Mouse (Mus musculus) thymus, adult 18-20 months (tissue): ENCODE results near the gene Mmd2.

Experiments
- DNase-seq, 2 experiments: peaks; one replicate each; pipeline ENCODE4 v3.0.0; 2022; ENCODE audit warnings: mixed read lengths in 2 of 2

Mmd2 gene

DNA sequence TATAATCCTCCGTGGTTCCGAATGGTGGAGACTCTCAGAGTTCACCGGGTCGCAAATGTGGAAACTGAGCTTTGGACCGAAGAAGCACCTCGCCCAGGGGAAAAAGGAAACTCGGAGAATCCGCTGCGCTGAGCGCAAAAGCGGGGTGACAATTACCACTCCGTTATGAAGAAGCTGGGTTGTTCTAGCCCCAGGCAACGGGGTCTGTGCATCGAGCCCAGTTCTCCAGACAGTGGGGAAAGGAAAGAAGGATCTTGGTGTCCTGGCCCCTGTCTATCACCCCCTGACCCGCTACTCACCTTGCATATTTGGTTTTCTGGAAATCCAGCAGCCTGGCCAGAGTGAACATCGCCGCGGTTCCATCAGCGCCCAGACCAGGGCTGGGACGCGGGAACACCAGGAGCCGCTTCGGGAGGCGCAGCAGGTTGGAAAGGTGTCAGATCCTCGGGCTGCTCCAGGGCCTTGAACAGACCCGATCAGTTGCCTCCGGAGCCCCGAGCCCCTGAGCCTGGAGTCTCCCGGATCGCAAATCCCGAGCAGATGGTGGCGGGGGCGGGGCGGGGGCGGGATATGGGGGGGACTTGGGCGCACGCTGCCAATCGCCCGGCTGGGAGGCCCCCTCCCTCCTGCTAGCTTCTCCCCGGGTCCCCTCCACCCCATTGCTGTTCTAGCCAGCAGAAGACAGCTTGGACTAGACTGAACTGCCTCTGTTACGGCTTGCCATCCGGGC is at the start of gene Mmd2:
Mmd2 (minus strand) TSS at position 542 of the 730 bp plus-strand sequence.
- DNase-seq: no peak

DNA sequence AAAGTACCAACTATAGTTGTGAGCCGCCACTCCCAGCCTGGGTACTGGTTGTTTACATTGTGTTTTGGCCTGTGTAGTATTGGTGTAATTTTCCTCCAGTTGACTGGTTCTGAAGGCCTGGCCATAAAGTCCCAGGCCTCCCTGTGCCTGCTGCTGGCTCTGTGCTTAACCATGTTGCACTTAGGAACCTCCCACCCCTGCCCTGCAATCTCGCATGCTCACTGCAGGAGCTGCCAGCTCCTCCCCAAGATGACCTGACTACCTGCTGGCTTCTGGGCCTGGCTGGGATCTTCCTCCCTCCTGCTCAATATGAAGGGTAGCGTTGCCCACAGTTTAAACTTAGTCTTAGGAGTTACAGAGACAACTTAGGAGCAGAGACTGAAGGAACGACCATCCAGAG is 43.7 kb upstream of the Mmd2 start:
- DNase-seq: no peak

DNA sequence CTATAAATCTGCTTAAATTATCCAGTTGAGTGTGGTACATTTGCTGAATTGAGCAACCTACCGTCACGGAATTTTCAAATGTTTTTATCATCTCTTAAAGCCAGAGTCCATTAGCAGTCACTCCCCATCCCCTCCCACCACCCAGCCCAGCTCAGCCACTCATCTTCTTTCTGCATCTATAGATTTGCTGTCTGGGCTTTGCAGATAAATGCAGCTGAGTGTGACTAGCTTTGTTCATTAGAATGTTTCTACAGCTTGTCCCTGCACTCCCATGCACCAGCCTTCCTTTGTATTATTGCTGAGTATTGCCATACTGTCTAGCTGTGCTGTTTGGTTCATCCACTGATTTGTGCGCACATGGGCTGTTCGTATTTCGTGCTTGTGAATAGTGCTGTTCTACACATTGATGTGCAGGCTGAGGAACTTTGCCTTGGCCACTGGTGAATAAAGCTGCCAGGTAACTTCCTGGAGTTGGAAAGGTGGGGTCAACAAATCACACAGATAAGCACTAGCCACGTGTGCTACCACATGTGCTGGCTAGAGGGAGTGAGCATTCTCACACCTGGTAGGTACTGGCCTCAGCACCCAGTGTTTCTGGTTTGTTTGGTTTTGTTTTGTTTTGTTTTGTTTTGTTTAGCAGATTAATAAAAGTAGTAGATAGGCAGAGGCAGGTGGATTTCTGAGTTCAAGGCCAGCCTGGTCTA is 42.3 kb upstream of the Mmd2 start:
- DNase-seq: no peak

DNA sequence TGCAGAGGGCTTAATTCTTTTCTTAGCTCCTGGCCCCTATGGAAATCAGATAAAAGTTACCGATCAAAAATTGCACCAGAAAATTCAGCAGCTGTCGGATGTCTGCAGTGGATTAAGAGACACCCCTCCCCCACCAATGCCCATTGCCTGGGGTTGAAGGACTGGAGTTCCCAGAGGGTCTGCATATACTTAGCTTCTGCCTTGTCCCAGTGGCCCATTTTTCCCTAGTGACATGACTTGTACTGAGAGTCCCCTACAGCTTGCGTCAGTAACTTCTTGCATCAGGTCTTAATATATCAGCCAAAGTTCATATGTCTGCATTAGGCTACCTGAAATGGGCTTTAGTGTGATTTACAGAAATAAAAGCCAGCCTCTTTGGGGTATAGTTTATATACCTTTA is 41.8 kb upstream of the Mmd2 start:
- no peak for DNase-seq

DNA sequence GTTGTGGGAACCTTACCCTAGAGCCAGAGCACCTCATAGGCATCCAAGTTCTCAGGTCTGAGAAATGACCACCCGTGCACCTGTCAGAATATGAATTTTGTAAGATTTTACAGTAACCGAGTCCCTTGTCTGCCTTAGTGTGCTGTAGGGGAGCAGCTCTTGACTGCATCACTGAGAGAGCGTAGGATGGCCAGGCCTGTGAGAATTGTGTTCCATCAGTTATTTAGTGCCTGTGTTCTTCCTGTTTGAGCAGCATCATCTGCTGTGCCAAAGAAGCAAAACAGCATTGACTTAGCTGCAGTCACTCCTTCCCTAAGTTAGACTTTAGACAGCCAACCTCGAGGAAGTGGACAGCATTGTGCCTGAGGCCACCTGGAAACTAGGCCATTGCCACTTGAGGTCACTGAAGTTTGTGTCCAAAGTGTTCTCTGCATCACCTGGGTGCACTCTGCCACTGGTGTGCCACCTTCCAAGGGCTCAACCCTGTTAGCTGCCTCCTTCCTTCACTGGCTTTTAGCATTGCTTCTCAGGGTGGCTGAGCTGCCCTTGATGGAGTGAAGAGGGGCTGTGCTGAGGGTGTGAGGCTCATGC is 41.0 kb upstream of the Mmd2 start:
- DNase-seq: no peak

DNA sequence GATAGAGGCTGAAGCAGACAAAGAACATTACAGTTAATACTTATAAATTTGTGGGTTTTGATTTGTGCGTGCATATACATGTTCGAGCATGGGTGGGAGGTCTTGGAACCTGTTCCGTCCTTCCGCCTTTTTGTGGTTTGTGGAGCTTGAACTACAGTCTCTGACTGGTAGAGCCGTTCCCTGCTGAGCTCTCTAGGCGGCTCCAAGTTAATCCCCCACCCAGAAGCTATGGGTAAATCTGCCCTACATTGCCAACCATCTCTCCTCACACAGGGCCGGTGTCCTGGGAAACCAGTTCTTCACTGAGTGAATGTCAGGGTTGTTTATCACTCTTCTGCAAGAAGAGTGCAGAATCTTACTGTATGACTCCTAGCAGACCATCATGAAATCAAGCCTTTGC is 39.6 kb upstream of the Mmd2 start:
- no peak for DNase-seq

DNA sequence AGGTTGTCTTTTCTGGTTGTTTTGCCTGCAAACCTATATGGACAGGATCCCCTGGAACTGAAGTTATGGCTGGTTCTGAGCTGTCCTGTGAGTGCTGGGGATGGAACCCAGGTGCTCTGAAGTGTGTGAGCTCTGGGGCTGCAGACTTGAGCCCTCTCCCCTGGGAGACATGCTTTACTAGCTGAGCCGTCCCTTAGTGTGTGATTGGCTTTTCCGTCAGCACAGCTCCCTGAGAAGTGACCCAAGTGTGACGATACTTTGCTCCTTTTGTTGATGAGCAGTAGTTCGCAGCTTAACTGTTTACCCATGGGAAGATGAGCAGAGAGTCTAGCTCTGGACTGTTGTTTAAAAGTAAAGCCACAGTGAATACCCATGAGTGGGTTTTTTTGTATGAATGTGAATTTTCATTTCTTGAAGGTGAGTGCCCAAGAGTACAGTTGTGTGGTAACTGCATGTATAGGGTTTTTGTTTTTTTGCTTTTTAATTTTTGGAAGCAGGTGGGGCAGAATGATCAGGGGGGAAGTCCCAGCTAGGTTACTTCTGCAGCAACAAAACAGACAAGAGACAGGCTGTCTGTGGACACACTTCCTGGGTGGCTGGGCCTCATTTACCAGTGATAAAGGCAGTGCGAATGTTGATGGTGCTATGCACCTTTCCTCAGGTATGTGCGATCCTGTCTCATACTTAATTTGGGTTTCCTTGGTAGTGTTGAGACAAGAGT is 32.9 kb upstream of the Mmd2 start:
- DNase-seq: no peak

DNA sequence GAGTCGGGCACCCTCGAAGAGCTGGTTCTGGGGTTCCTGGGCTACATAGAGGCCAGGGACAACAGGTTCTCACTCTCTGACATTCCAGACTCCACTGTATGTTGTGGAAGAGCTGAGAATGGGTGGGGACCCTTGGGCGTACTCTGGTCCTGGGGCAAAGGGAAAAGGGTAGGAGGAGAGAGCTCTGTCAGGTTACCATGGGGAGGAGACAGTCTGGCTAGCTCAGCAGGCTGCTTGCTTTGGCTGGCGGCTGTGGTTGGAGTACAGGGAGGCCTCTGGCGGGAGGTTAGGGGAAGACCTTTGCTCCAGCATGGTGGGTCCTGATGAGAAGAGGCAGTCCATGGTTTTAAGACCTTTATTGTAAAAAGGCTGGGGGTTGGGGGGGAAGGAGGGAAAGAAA is 31.5 kb upstream of the Mmd2 start:
- no peak for DNase-seq

DNA sequence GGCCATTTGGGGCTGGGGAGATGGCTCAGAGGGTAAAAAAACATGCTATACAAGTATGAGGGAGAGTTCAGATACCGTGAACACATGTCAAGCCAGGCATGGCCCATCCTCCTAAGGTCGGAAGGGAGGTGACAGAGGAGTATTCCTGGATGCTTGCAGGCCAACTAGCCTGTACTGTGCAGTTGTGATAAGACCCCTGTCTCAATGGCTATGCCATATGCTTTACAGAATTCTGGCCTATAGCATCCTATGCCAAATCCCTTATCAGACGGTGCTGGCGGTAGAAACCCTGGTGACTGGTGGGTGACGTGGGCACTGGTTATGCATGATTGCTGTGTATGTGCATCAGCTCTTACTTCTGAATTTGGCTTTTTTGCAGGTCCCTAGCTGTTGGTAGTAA is 29.2 kb upstream of the Mmd2 start:
- DNase-seq: no peak

DNA sequence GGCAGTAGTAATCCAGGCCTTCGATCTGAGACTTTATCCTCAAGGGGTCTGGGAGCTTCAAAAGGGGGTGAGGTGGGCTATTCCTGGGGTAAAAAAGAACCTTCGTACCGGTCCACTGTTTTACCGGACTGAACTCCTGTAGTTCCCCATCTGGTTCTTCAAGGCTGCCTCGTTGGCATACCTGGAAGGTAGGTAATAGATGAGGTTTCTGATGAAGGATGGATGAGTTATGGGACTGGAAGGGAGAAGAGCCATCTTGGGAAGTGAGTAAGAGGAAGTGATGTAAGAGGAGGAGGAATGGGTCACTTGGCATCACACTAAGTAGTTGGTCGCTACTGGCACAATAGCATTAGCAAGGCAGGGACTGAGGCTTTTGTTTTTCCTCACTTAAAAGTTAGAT is 21.6 kb upstream of the Mmd2 start:
- DNase-seq: peak in 1 of 2 experiments; percentile 6

DNA sequence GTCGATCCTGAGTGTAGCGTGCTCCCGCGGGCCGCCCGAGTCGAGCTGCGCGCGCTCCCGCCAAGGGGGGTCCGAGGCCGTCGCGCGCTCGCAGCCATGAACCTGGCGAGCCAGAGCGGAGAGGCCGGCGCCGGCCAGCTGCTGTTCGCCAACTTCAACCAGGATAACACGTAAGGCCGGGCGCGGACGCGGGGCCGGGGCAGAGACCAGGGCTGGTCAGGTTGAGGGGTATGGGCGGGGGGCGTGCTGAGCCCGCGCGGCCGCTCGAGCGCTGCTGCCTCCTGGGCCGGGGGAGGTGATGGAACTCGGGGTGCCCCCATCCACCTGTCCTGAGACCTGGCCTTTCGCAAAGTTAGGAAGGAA is 21.0 kb upstream of the Mmd2 start:
- no peak for DNase-seq

DNA sequence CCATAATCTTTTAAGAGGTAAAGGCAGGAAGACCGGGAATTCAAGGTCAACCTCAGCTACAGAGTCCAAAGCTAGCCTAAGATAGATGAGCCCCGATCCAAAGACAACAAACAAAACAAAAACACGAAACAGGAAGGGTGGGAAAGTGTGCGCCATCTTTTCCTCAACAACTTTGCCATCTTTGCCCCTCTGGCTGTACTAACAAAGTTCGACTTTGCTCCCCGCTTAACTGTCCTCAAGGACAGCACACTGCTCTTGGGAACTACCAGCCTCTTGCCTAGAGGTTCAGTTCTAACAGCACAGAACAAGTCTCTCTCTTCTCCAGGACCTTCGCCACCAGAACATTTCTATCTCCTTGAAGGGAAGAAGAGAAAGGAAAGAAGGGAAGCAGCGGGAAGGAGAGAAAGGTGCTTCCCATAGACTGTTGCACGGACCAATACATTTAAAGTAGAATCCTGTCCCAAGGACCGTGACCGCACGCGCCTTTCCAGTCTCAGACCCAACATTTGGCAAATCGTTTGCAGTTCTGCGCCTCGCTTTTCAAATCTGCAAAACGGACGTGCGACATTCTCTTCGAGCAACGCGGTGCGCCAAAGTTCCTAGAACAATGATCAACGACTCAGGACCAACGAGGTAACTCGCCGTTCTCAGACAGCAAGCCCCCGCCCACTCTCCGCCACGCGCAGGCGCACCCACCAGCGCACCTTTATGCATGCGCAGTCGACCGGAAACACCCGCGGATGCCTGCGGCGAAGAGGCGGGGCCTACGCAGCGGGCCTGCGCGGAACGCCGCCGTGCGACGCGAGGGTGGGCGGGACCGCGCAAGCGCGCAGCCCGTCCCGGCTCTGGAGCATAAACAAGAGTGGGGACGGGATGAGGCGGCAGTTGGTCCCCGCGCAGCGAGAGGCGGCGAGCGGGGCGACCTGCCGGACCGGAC is 20.4 kb upstream of the Mmd2 start:
- DNase-seq: peak; percentile 97

DNA sequence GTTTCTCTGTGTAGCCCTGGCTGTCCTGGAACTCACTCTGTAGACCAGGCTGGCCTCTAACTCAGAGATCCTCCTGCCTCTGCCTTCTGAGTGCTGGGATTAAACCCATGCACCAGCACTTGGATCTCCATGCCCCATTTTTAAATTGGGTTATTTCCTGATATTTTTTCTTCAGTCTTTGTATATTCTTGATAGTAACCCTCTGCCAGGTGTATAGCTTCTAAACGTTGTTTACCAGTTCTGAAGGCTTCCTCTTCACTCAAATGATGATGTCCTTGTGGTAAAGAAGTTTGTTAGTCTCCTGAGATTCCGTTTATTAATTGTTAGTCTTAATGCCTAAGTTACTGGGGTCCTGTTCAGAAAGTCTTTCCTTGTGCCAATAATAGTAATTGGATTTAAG is 18.8 kb upstream of the Mmd2 start, which contains the start of gene Wipi2:
Wipi2 (plus strand) TSS at position 301 of the 400 bp plus-strand sequence.
- no peak for DNase-seq

DNA sequence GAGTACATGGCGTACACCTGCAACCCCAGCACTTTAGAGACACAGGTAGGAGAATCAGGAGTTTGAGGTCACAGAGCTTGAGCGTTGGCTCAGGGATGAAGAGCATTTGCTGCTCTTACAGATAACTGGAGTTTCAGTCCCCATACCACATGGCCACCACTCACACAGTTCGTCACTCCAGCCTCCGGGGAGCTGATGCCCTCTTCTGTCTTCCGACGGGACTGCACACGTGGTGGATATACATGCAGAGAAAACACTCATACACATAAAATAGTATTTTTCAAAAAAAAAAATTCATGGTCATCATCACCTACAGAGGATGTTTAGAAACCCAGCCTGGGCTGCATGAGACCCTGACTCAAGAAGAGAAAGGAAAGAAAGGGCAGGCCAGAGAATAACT is 14.5 kb upstream of the Mmd2 start:
- no peak for DNase-seq

DNA sequence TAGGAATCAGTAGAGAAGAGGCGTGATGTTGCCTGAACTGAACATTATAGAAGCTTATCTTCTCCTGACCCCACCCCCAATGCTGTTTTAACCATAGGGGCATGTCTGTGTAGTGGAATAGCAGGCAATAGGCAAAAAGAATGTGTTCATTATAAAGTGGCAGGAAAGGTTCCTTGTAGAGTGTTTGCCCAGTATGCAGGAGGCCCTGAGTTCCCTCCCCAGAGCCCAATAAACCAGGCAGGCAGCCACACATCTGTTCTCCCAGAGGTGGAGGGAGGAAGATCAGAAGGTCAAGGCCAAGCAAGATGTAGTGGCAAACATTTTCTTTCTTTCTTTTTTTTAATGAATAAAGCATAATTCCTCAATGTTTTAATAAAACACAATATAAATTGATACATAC is 13.5 kb upstream of the Mmd2 start:
- no peak for DNase-seq

DNA sequence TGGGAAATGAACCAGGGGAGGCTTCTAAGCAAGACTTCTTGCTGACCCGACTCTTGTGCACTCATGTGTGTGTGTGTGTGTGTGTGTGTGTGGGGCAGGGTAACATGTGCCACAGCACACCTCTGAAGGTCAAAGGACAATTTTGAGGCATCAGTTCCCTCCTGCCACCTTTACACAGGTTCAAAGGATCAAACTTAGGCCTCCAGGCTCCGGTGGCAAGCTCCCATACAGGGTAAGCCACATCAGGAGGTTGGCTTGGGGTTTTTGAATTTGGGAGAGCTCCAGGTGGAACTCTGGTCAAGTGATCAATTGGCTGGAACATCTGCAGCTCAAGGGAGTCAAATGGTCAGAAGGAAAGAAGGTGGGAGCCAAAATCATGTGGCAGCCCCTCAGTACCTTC is 12.8 kb upstream of the Mmd2 start:
- no peak for DNase-seq

DNA sequence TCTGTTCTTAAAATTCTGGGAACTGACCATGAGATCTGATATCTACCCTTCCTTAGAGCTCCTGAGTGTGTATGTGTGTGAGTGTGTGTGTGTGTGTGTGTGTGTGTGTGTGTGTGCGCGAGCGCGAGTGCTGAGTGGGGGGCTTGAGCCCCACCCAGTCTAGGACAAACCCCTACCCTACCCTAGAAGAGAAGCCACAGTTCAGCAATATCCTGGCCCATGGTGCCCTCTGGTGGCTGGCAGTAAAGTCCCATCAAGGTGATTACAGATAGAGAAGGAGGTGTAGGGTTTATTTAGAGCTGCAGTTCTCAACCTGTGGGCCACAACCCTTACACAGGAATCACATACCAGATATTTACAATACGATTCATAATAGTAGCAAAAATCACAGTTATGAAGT is 11.3 kb upstream of the Mmd2 start:
- no peak for DNase-seq

DNA sequence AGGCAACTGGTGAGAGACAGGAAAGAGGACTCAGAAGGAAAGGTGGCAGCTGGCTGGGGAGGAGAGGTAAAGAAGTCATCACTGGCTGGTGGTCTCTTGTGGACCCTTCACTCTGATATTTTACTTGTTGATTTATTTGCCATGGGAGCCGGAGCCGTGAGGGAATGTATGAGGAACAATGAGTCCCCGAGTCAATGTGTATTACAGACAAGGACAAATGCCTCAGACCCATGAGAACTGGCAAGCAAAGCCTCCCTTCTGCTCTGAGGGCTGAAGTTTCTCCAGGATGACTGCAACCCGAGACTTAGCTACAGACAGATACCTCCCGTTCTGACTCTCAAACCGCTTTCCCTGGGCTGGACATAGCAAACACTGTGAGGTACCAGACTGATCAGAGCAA is 7.7 kb upstream of the Mmd2 start:
- no peak for DNase-seq

DNA sequence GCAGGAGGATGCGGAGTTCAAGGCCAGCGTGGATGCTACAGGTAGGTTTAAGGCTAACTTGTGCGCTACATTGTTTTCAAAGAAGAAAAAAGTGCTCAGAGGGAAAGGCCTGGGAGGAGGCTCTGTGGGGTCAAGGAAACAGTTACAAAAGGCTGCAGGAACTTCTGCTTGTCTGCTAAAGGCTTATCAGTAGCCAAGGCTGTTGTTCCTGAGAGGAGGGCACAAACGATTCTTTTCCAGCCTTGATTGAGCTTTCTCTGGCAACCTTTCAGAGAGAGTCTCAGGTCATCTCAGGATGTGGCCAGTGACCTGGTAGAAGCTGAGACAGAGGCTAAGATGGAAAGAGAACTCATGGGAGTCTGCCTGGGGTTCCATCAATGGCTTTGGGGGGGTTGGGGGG is 7.0 kb upstream of the Mmd2 start:
- DNase-seq: no peak

DNA sequence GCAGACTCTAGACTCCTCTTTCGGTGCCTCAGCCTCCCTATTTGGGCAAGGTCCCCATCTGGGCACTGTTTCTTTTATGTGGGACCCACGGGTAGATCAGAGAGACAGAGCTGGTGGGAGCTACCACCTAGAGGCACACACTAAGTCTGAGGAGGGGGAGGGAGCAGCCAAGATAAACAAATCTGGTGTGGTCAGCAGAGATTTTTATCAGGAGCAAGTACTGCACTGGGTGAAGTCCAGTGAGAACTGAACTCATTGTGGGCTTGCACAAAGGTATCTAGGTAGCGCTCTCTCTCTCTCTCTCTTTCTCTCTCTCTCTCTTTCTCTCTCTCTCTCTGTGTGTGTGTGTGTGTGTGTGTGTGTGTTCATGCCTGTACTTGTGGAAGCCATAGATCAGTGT is 5.9 kb upstream of the Mmd2 start:
- DNase-seq: no peak

DNA sequence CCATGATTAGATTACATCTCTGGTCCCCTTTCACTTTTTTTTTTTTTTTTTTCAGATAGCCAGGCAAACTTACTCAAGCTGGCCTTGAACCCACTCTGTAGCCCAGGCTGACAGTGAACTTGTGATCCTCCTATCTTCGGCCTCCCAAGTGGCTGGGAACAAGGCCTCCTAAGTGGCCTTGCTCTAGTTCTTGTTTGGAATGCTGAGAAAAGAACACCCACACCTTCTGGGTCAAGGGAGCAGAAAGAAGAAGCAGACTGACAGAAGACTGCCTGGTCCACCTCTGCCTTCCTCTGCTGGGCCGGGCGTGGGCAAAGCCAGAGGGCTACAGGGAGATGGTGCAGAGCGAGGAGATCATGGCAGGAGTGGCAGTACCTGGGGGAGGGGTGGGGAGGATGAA is 1.8 kb upstream of the Mmd2 start:
- no peak for DNase-seq

DNA sequence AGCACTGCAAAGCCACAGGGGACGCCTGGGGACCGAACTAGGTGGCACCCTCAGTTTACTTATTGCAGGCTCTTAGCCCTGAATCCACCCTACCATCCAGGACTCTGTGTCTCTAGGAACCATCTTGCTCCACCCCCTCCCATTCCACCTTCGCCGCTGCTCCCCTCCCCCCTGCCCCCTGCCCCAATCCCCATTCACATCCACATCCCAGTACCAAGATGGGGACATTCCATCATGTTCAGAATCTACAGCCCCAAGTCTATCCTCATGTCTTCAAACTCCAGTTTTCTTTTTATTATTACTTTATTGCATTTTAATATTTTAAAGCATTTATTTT is 357 bp upstream of the Mmd2 start:
- no peak for DNase-seq

DNA sequence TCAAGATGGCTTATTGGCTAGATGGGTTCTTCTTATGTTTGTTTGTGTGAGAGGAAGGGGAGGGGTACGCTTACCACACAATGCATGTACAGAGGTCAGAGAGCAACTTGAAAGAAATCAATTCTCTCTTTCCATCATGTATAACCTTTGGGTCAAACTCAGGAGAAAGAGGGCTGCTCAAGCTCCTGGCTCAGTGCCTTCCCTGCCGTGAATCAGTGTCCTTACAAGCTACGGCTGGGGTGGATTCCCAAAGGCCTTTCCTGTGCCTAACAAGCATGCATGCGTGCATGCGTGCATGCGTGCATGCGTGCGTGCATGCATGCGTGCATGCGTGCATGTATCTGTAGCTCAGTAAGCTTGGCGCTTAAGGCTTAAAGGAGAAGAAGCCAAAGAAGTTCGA is 3.3 kb downstream of the Mmd2 start:
- no peak for DNase-seq
